Mouse (Mus musculus) midbrain, embryonic 15.5 days (tissue): ENCODE measurements at regions not wholly inside any gene's neighbourhood (a gene's known extent, or its start where the extent isn't known, plus 50 kb on each side); places are given as distances from the start of the nearest gene placed in this dataset.
A peak's percentile ranks its signal among the peaks of the same experiment; 100 is the strongest.

ENCODE experiments used
- ATAC-seq: fragments of 200-750 bp; cut with Nextera tagmentation; replicated peaks from 2 replicates; pipeline ENCODE4 v1.8.0; 2017; ENCODE audit warnings: moderate TSS enrichment
- H3K27ac ChIP-seq: fragments of 300-500 bp; sonication (generic); 2 replicates; pipeline ENCODE4 v1.5.1; 2015; ENCODE audit warnings: mild to moderate bottlenecking, inconsistent platforms
- H3K27me3 ChIP-seq: fragments of 300-500 bp; sonication (generic); replicated peaks from 2 replicates; pipeline ENCODE4 v1.6.1; 2015; ENCODE audit warnings: inconsistent platforms
- H3K36me3 ChIP-seq: fragments of 300-500 bp; sonication (generic); replicated peaks from 2 replicates; pipeline ENCODE4 v1.6.1; 2015; ENCODE audit warnings: inconsistent platforms
- H3K4me1 ChIP-seq: fragments of 300-500 bp; sonication (generic); 2 replicates; pipeline ENCODE4 v1.6.1; 2015; ENCODE audit warnings: inconsistent platforms
- H3K4me2 ChIP-seq: fragments of 300-500 bp; sonication (generic); 2 replicates; pipeline ENCODE4 v1.6.1; 2015; ENCODE audit warnings: inconsistent platforms, mild to moderate bottlenecking, moderate library complexity
- H3K4me3 ChIP-seq: fragments of 300-500 bp; sonication (generic); 2 replicates; pipeline ENCODE4 v1.5.1; 2015; ENCODE audit warnings: mild to moderate bottlenecking, inconsistent platforms
- H3K9ac ChIP-seq: fragments of 300-500 bp; sonication (generic); 2 replicates; pipeline ENCODE4 v1.6.1; 2015; ENCODE audit warnings: mild to moderate bottlenecking, inconsistent platforms
- H3K9me3 ChIP-seq: fragments of 300-500 bp; sonication (generic); 2 replicates; pipeline ENCODE4 v1.6.1; 2016; ENCODE audit warnings: inconsistent platforms
- WGBS: fragments of 180-500 bp; shearing (Covaris S2); methylation state at CpG from one replicate; pipeline ENCODE4 v1.1.7; 2015; ENCODE audit warnings: mixed read lengths; 5-methylcytosine and 5-hydroxymethylcytosine counted together

GRCm38 (mm10) chr3:37886705-37887454 lies 162.6 kb upstream of the Gm5148 start:
- H3K27ac ChIP-seq: no peak overlapping the region
- 92% methylated on average over 3 of the region's 3 CpGs for WGBS

GRCm38 (mm10) chr3:37885776-37886175 lies 161.5 kb upstream of the Gm5148 start:
- Histone ChIP-seq H3K9me3 (no peaks in the 10 kb centered on the region), H3K4me3 (no peak overlapping the region), H3K27me3 (no peaks in the 10 kb centered on the region), H3K27ac (no peak overlapping the region), H3K4me2 (no peak overlapping the region), H3K9ac (no peak overlapping the region), H3K4me1 (no peaks in the 10 kb centered on the region), H3K36me3 (no peaks in the 10 kb centered on the region)
- 90% methylated on average over 6 of the region's 6 CpGs for WGBS
- no peak for ATAC-seq

More at GRCm38 (mm10) chr3:37886705-37887454, 162.6 kb upstream of the Gm5148 start:
- no peaks in the 10 kb centered on the region for H3K4me1 ChIP-seq
- no peak overlapping the region for H3K4me3 ChIP-seq
- no peak for ATAC-seq
- no peak overlapping the region for H3K4me2 ChIP-seq
- no peaks in the 10 kb centered on the region for H3K36me3 ChIP-seq
- no peaks in the 10 kb centered on the region for H3K9me3 ChIP-seq
- H3K9ac ChIP-seq: no peak overlapping the region
- H3K27me3 ChIP-seq: no peaks in the 10 kb centered on the region

DNA sequence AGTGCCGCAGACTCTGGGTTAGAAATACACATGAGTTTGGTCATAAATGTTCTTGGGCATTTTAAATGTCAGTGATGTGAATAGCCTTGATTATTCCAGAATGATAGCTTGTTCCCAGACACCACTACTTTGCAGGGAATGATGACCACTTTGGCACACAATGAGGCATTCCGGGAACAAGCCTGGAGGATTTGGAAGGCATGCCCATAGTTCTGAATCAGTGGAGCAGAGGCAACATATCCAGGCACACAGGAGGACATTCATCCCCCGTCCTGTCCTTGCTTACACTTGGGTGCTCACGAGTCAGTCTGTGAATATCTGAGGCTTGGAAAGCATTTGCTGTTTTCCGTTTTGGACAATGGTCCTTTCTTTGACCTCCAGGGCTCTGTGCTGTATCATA lies 158.1 kb upstream of the Gm5148 start:
- no peaks in the 10 kb centered on the region for H3K27me3 ChIP-seq
- no peaks in the 10 kb centered on the region for H3K36me3 ChIP-seq
- no peak for ATAC-seq
- H3K9me3 ChIP-seq: no peaks in the 10 kb centered on the region
- no peak overlapping the region for H3K9ac ChIP-seq
- no peak overlapping the region for H3K4me2 ChIP-seq
- no peak overlapping the region for H3K4me3 ChIP-seq
- no peak overlapping the region for H3K27ac ChIP-seq
- 31% methylated on average over 5 of the region's 5 CpGs for WGBS
- no peaks in the 10 kb centered on the region for H3K4me1 ChIP-seq

DNA sequence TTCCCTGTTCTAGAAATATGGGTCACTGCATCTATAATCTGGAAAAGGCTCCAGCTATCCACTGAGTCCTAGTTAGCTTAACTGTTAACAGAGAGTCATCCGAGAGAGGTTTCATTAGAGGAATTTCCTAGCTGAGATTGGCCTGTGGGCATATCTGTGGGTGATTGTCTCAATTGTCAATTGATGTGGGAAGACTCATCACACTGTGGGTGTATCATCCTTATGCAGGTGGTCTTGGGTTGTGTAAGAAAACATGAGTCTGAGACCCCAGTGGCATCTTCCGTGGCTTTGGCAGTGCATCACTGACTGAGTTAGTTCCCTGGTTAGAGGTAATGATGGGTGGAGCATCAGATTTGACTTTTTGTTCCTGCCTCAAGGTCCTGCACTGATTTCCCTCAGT lies 156.7 kb upstream of the Gm5148 start:
- Histone ChIP-seq H3K27me3 (no peaks in the 10 kb centered on the region), H3K4me3 (no peak overlapping the region), H3K9ac (no peak overlapping the region), H3K36me3 (no peaks in the 10 kb centered on the region), H3K4me2 (no peak overlapping the region), H3K9me3 (no peaks in the 10 kb centered on the region), H3K27ac (no peak overlapping the region), H3K4me1 (no peaks in the 10 kb centered on the region)
- 81% methylated on average over 2 of the region's 2 CpGs for WGBS
- no peak for ATAC-seq

GRCm38 (mm10) chr3:37879056-37879455 lies 154.8 kb upstream of the Gm5148 start:
- Histone ChIP-seq H3K27ac (no peak overlapping the region), H3K9me3 (no peaks in the 10 kb centered on the region), H3K4me2 (no peak overlapping the region), H3K4me3 (no peak overlapping the region), H3K36me3 (no peaks in the 10 kb centered on the region), H3K4me1 (no peaks in the 10 kb centered on the region), H3K9ac (no peak overlapping the region), H3K27me3 (no peaks in the 10 kb centered on the region)
- WGBS: 58% methylated on average over 6 of the region's 6 CpGs
- ATAC-seq: no peak

DNA sequence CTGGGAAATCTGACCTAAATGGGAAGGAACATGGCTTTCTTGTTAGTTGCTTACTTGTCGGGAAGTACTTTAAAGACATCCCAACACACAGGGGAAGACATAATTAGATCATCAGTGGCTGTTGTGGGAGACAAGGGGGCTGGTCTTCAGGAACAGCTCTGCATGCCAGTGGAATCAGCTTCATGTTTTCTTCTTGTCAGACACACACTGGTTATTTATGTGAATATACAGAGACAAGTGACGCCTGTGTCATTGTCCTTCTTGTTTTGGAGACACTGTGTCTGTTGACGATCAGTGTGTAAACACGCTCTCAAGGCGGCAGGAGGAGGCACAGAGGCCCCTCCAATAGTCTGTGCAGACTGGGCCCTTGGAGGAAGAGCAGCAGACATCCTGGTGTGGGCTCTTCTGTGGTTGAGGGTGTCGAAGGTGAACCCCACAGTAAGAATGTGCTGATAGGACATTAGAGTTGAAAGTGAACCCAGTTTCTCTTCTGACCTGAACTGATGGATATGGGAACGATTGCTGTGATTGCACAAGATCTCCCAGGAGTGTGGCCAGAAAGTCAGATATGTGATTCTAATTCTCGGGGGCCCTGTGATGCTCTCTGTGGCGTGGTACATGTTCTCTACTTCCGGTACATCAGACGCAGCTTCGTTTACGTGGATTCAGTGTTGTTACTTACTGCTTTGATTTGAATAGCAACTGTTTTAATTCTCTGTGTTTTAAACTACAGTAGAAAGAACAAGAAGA lies 151.9 kb upstream of the Gm5148 start:
- H3K4me1 ChIP-seq: no peaks in the 10 kb centered on the region
- WGBS: 80% methylated on average over 13 of the region's 13 CpGs
- no peak overlapping the region for H3K4me3 ChIP-seq
- H3K9ac ChIP-seq: no peak overlapping the region
- no peak overlapping the region for H3K4me2 ChIP-seq
- no peaks in the 10 kb centered on the region for H3K36me3 ChIP-seq
- no peaks in the 10 kb centered on the region for H3K9me3 ChIP-seq
- no peak for ATAC-seq
- no peaks in the 10 kb centered on the region for H3K27me3 ChIP-seq
- H3K27ac ChIP-seq: no peak overlapping the region

DNA sequence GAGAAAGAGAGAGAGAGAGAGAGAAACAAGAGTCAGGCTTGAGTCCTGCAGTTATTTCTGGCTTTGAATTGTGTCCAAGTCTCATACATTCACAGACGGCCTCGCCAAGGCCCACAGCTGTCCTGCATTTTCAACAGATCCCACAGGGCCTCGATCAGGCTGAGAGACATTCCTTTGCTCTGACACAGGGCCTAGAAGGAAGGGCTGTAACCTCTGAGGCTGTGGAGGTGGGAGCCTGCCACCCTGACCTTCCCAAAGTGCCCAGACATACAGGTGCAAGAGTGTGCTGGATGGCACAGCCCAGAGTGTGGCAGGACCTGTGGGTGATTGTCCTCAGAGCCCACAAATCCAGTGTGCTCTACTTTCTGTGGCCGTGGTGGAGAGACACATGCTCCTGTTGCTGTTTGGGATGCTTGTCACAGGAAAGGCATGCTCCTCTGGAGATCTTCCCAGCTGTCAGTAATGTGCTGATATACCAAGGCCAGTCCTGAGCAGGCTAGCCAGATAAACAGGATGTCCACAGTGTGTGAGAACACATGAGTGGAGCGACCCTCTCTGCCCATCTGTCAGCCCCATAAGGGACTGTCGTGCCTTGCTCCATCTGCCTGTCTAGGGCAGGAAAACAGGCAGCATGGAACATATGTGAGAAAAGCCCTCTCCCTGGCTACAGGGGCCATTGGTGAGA lies 151.2 kb upstream of the Gm5148 start:
- no peaks in the 10 kb centered on the region for H3K9me3 ChIP-seq
- no peaks in the 10 kb centered on the region for H3K27me3 ChIP-seq
- H3K4me1 ChIP-seq: no peaks in the 10 kb centered on the region
- H3K27ac ChIP-seq: no peak overlapping the region
- 40% methylated on average over 6 of the region's 6 CpGs for WGBS
- peak; percentile 65; the same call in 1 of the 2 replicates for ATAC-seq
- no peak overlapping the region for H3K9ac ChIP-seq
- no peak overlapping the region for H3K4me3 ChIP-seq
- H3K36me3 ChIP-seq: no peaks in the 10 kb centered on the region
- H3K4me2 ChIP-seq: no peak overlapping the region

GRCm38 (mm10) chr3:37874864-37875263 lies 150.6 kb upstream of the Gm5148 start:
- H3K27ac ChIP-seq: no peak overlapping the region
- H3K27me3 ChIP-seq: no peaks in the 10 kb centered on the region
- no peaks in the 10 kb centered on the region for H3K36me3 ChIP-seq
- 94% methylated on average over 6 of the region's 6 CpGs for WGBS
- H3K9ac ChIP-seq: no peak overlapping the region
- no peak for ATAC-seq
- no peak overlapping the region for H3K4me3 ChIP-seq
- H3K9me3 ChIP-seq: no peaks in the 10 kb centered on the region
- H3K4me2 ChIP-seq: no peak overlapping the region
- no peaks in the 10 kb centered on the region for H3K4me1 ChIP-seq

DNA sequence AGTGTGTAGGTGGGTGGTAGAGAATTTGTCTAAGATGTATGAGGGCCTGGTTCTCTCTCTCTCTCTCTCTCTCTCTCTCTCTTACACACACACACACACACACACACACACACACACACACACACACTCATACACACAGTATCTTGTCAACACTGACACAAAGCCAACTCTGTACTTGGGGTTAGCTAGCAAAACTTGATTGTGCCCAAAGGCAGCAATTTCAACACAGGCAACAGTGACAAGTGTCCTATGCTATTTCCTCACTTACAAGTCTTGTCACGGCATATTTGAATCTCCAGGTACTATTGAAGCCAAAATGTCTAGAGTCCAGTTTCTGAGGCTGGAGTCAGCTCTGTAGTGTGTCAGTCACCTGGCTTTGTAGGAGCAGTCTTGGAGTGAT lies 150.1 kb upstream of the Gm5148 start:
- no peak overlapping the region for H3K4me3 ChIP-seq
- H3K4me1 ChIP-seq: no peaks in the 10 kb centered on the region
- no peaks in the 10 kb centered on the region for H3K27me3 ChIP-seq
- H3K27ac ChIP-seq: no peak overlapping the region
- no peaks in the 10 kb centered on the region for H3K9me3 ChIP-seq
- 96% methylated on average over 1 of the region's 1 CpGs for whole genome bisulfite sequencing
- ATAC-seq: no peak
- no peak overlapping the region for H3K9ac ChIP-seq
- H3K4me2 ChIP-seq: no peak overlapping the region
- no peaks in the 10 kb centered on the region for H3K36me3 ChIP-seq

DNA sequence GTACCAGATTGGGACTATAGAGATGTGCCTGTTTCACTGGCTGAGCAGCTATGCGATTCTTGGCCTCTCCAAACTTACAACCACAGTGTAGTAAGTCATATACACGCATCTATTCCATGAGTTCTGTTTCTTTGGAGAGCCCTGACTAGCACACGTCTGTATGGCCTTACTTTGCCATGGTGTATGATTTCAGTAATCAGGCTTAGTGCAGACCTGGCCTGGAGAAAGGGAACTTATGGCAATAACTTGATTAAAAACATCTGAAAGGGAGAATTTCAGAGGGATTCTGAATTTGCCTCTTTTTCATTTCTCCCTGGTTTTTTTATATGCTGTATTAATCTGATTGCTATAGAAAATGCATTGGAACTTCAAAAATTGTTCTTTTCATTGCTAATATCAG lies 148.0 kb upstream of the Gm5148 start:
- Histone ChIP-seq H3K9ac (no peak overlapping the region), H3K4me2 (no peak overlapping the region), H3K27ac (no peak overlapping the region), H3K4me1 (no peaks in the 10 kb centered on the region), H3K4me3 (no peak overlapping the region), H3K36me3 (no peaks in the 10 kb centered on the region), H3K9me3 (no peaks in the 10 kb centered on the region), H3K27me3 (no peaks in the 10 kb centered on the region)
- 83% methylated on average over 3 of the region's 3 CpGs for WGBS
- no peak for ATAC-seq

DNA sequence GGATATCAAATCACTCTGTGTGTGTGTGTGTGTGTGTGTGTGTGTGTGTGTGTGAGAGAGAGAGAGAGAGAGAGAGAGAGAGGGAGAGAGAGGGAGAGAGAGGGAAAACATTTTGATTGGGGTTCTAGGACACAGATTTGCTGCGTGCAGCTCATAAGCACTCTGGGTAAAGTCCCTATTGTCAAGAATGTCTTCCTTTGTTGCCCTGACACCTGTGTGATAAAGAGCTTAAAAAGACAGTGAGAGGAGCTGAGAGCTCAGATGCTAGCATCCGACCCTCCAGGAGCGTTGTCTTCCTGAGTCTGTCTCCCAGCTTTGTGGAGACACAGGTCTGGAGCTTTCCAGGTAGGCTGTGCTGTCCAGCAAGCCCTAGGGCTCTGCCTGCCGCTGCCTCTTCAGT lies 146.8 kb upstream of the Gm5148 start:
- Histone ChIP-seq H3K9ac (no peak overlapping the region), H3K27ac (no peak overlapping the region), H3K4me1 (no peaks in the 10 kb centered on the region), H3K4me2 (no peak overlapping the region), H3K36me3 (no peaks in the 10 kb centered on the region), H3K27me3 (no peaks in the 10 kb centered on the region), H3K9me3 (no peaks in the 10 kb centered on the region), H3K4me3 (no peak overlapping the region)
- no peak for ATAC-seq
- WGBS: 64% methylated on average over 4 of the region's 4 CpGs

- no peak for ATAC-seq
- Histone ChIP-seq H3K27me3 (no peaks in the 10 kb centered on the region), H3K4me2 (no peak overlapping the region), H3K4me3 (no peak overlapping the region), H3K27ac (no peak overlapping the region), H3K9ac (no peak overlapping the region), H3K4me1 (no peaks in the 10 kb centered on the region), H3K9me3 (no peaks in the 10 kb centered on the region), H3K36me3 (no peaks in the 10 kb centered on the region)
- 83% methylated on average over 4 of the region's 4 CpGs for WGBS
Measured at GRCm38 (mm10) chr3:37868454-37868853, 144.2 kb upstream of the Gm5148 start.
